ENCODE assay signal across 8 mouse cellular contexts in genomic region chr2:52742256-52743158, GRCm38 (mm10). TPM values are rescaled to one million over a fixed set of nuclear protein-coding genes. Genes with fewer than 3 reads are reported as not detected.
DNase-seq lines count a peak whose midpoint lies in the region; ATAC-seq lines count a peak whose summit lies in the region.

Stam2 (minus strand) TSS chr2:52742281.

- no peaks in the 10 kb centered on the region; the same call in 1 of the 2 replicates for H3K36me3 ChIP-seq in heart, embryonic 13.5 days
- peaks cover 8% of the 10 kb centered on the region; the same call in 1 of the 2 replicates for H3K36me3 ChIP-seq in liver, embryonic 12.5 days
- H3K36me3 ChIP-seq in splenic B cell, adult 2 months (ENCODE audit: control insufficient read depth, insufficient read depth, low read length, poor library complexity, severe bottlenecking): no peaks in the 10 kb centered on the region

- DNase-seq in CD8-positive naive resting alpha-beta T cell, adult 2 months (ENCODE audit: low read depth in 2 of 2, low spot score in 2 of 2): peak; percentile 88 to 89
- peak; percentile 57 for DNase-seq in c-Kit-negative CD71-positive TER-119-positive erythroid progenitor cells, embryonic 14.5 days (ENCODE audit: low read depth, low spot score)
- peak; percentile 67 for DNase-seq in fibroblast of lung, adult 2 months (ENCODE audit: low read depth)
- DNase-seq in kidney, postnatal 10 days: peak; percentile 94
- DNase-seq in naive thymus-derived CD4-positive, alpha-beta T cell, adult 2 months (ENCODE audit: low read depth): peak; percentile 93
- DNase-seq in splenic B cell, adult 2 months (ENCODE audit: low read depth, low spot score): peak; percentile 89

- H3K4me2 ChIP-seq in heart, embryonic 13.5 days: peak within 1 kb of the TSS; percentile 92
- peak within 1 kb of the TSS; percentile 86 for H3K4me2 ChIP-seq in liver, embryonic 12.5 days

- H3K4me1 ChIP-seq in heart, embryonic 13.5 days: peaks cover 18% of the 10 kb centered on the region
- H3K4me1 ChIP-seq in liver, embryonic 12.5 days: peaks cover 19% of the 10 kb centered on the region

- peak; percentile 82 for ATAC-seq in heart, embryonic 13.5 days (ENCODE audit: extremely low read depth, insufficient number of reproducible peaks, low FRiP score, low TSS enrichment)
- peak; percentile 88 for ATAC-seq in liver, embryonic 12.5 days

- H3K4me3 ChIP-seq in heart, embryonic 13.5 days: peak within 1 kb of the TSS; percentile 91
- H3K4me3 ChIP-seq in liver, embryonic 12.5 days: peak within 1 kb of the TSS; percentile 82

- H3K9me3 ChIP-seq in heart, embryonic 13.5 days: no peaks in the 10 kb centered on the region
- H3K9me3 ChIP-seq in liver, embryonic 12.5 days (replicated peaks): no peaks in the 10 kb centered on the region

- peak within 1 kb of the TSS; percentile 92 for H3K27ac ChIP-seq in heart, embryonic 13.5 days (replicated peaks)
- peak within 1 kb of the TSS; percentile 83 for H3K27ac ChIP-seq in liver, embryonic 12.5 days

- 7% methylated on average over 54 of the region's 54 CpGs for WGBS in heart, embryonic 13.5 days
- WGBS in liver, embryonic 12.5 days (ENCODE audit: insufficient replicate concordance): 6% methylated on average over 54 of the region's 54 CpGs

- H3K27me3 ChIP-seq in heart, embryonic 13.5 days (replicated peaks): no peaks in the 10 kb centered on the region
- no peaks in the 10 kb centered on the region for H3K27me3 ChIP-seq in liver, embryonic 12.5 days (replicated peaks)
- no peaks in the 10 kb centered on the region for H3K27me3 ChIP-seq in splenic B cell, adult 2 months (ENCODE audit: control insufficient read depth, insufficient read depth, low read length, poor library complexity, severe bottlenecking)

- H3K9ac ChIP-seq in heart, embryonic 13.5 days: peak within 1 kb of the TSS; percentile 91
- H3K9ac ChIP-seq in liver, embryonic 12.5 days: peak within 1 kb of the TSS; percentile 82

RNA-seq across cellular contexts. Expression of gene Stam2, which starts in this region (rescaled TPM):
- polyA plus RNA-seq in heart, embryonic 13.5 days (2015; fragmentation: Nextera tagmentation; extraction: Ambion mirVana): 24.9 and 26.3 TPM in 2 replicates
- polyA plus RNA-seq in liver, embryonic 12.5 days (2016; fragmentation: Nextera tagmentation; extraction: Ambion mirVana): 13.5 and 14.9 TPM in 2 replicates

Comparison
In these comparisons a context has a peak if more than half of its experiments do, and no peak if none do; other contexts are left out.
1. Peak in every context shown above with its lines: DNase-seq, ATAC-seq, H3K4me3 ChIP-seq and H3K27ac ChIP-seq.